Mouse (Mus musculus) naive thymus-derived CD4-positive, alpha-beta T cell, adult 2 months (primary cell): Measurements from ENCODE around the gene Gale.
A peak's percentile ranks its signal among the peaks of the same experiment; 100 is the strongest.

Source experiments
- DNase-seq: peaks from one replicate; pipeline ENCODE4 v3.0.0-alpha.2; 2011; ENCODE audit warnings: low read depth

Gale gene

GRCm38 (mm10) chr4:136016059-136016602 is 52.6 kb downstream of the Gale start:
- peak; percentile 27 for DNase-seq
